Mouse (Mus musculus) layer of hippocampus, adult 11-12 months (tissue): ENCODE measurements around the gene Mark3.
A peak's percentile ranks its signal among the peaks of the same experiment; 100 is the strongest.

Experiments used
- DNase-seq: peaks from one replicate; pipeline ENCODE4 v3.0.0; 2022; ENCODE audit warnings: low spot score

Mark3 gene

DNA sequence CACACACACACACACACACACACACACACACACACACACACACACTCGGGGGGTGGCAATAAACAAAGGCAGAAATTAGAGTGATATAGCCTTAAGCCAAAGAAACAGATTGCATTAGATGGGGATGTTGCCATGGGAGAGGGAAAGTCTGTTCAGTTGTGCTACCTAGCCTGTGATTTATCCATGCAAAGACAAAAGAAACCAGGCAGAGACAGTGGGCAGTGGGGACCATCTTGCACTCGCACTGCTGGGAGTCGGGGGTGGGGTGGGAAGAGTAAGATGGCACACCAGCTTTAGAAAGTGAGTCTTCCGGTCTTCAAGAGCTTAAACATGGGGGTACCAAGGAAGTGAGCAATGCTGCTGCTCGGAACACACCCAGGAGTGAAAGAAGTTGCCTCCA is 14.0 kb upstream of the Mark3 start:
- no peak for DNase-seq

DNA sequence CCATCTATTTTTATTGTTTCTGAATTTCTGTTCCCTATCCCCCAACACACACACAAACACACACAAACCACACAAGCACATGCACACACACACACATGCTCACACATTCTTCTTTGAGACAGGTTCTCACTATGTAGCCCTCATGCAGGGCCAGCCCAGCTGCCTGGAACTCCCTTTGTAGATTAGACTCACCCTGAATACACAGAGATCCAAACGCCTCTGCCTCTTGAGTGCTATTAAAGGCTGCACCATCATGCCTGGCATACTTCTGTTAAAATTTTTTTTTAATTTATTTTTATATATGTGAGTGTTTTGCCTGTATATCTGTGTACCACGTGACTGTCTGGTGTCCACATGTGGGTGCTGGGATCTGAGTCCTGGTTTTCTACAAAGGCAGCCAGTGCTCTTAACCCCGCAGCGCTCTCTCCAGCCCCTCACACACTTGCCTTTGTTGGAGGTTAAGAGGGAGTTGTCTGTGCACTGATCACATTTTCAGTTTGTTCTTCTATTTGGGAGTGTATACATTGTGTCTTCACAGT is 12.0 kb upstream of the Mark3 start:
- no peak for DNase-seq

GRCm38 (mm10) chr12:111563076-111563629 is 11.2 kb upstream of the Mark3 start:
- no peak for DNase-seq

DNA sequence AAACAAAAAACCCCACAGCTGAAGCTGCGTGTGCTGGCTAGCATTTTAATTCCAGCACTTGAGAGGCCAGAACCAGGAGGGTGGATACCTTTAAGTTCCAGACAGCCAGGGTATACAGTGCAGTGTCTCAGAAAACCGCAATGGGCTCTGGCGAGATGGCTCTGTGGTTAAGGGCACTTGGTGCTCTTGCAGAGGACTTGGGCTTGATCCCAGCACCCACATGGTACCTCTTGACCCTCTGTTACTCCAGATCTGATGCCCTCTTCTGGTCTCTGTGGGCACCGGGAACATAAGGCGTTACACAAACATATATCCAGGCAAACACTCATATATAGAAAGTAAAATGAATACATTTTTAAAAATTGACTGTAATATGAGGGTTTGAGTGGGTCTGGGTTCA is 9.0 kb upstream of the Mark3 start:
- no peak for DNase-seq

DNA sequence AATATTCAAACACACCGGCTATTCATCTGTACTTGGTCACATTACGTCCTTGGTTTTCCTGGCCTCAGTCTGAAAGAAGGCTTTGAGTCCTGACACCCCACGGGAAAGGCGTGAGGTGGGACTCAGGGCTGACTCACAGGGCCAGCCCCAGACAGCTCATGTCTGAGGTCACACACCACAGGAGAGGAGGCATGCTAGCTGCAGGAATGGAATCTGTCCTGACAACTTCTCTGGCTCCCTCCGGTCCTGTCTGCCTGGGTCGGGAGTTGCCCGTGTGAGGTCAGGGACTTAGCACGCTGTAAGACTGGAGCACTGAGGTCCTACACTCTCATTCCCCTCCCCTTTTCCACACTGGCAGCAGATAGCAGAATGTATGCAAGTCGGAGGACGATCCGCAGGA is 5.5 kb upstream of the Mark3 start:
- DNase-seq: no peak

GRCm38 (mm10) chr12:111572406-111572805 is 1.9 kb upstream of the Mark3 start:
- no peak for DNase-seq

DNA sequence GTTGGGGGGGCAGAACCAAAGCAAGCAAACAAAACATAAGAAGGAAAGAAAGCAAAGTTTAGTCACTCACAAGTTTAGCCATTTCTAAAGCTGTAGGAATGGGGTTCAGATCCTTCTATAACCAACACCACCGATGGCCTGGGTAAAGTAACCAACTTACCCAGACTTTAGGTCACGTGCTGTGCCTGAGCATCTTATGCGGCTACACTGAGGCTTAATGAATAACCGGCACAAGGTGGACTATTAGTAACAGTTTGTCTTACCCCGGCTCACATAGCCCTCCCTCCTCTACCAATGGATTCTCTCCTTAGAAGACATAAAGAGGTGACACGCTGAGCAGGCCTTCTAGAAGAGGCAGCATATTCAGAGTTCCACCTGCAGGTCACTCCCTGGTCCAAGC is 1.0 kb upstream of the Mark3 start:
- no peak for DNase-seq

DNA sequence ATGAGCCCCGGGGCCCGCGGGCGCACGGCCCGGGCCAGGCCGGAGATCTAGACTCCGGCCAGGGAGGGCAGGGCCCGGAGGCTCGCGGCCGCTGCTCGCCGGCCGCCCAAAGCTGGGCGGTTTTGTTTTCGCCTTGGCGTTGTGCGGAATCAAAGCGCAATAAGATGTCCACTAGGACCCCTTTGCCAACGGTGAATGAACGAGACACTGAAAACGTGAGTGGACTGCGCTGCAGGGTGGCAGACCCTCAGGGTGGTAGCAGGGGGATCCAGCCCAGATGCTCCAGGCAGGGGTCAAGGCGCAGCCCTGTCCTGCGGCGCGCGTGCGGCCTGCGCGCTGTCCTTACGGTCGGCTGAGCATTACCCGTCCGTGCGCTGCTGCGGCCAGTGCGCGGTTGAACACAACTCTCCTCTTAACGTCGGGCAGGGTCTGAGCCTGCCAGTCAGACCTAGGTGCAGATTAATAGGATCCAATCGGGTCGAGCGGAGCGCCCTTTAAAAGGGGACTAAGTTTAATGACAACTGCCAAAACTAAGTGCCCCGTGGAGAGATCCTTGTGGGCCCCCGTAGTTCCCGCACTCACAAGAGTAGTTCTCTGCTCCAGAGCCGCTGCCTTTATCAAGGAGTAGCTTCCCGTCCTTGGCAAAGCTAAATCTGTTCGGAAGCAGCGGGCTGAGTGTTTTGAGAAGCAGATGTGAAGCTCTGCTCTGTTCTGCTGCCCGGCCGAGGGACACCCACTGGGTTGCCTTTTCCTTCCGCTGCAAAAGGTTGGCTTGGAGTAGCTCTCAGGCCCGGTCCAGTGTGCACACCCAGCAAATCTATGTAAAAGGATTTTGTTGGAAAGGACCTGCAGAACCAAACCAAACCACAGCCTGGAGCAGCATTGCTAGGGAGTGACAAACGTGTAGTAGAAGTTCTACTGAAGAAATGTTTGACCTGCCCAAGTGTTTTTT is 840 bp downstream of the Mark3 start:
- no peak for DNase-seq

DNA sequence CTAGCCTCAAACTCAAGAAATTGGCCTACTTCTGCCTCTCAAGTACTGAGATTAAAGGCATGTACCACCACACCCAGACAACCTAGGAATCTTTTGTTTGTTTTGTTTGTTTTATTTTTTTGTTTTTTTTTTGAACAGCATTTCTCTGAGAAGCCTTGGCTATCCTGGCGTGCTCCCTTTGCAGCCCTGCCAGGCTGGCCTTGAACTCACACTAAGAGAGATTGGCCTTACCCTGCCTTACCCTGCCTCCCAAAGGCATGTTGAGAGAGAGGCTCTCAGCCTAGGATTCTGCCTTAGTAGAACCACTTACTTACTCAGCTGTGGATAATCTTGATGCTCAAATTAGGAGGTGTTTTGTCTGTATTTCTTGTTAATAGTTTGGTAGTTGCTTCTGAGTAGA is 8.7 kb downstream of the Mark3 start:
- no peak for DNase-seq

GRCm38 (mm10) chr12:111584401-111584800 is 10.1 kb downstream of the Mark3 start:
- no peak for DNase-seq

DNA sequence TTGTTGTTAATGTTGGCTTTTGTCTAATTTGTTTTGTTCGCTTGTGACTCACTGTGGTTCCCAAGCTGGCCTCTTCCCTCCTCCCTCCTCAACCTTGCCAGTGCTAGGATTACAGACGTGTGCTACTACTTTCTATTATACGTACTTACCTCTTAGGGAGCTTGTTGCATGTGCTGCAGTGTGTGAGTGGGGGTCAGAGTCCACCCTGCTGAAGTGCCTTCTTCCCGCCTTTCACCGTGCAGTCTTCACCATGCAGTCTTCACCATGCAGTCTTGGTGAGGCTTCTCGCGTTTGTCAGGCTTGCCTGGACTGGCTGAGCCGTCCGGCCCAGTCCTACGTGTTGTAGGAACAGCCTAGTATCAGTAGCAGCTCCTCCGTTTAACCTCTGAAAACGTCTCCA is 12.9 kb downstream of the Mark3 start:
- DNase-seq: no peak

- DNase-seq: no peak
These were observed 18.2 kb downstream of the Mark3 start for GRCm38 (mm10) chr12:111592407-111593021.

GRCm38 (mm10) chr12:111593775-111594174 is 19.5 kb downstream of the Mark3 start:
- DNase-seq: no peak

GRCm38 (mm10) chr12:111597310-111597709 is 23.0 kb downstream of the Mark3 start:
- DNase-seq: no peak

DNA sequence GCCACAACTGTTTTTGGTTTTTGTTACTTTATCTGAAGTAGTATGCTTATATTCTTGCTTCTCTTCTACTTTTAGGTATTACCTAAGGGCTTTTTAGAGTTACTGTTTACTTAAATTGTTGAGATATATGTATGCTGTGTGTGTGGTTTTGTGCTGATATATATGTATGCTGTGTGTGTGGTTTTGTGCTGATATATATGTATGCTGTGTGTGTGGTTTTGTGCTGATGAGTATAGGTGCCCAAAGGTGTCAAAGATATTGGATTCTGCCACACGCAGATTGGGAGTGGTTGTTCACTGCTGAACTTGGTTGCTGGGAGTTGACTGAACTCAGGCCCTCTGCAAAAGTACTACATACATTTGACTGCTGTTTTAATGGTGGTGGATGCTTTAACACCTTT is 24.6 kb downstream of the Mark3 start:
- no peak for DNase-seq

- no peak for DNase-seq
These were observed 25.3 kb downstream of the Mark3 start for GRCm38 (mm10) chr12:111599640-111600039.

DNA sequence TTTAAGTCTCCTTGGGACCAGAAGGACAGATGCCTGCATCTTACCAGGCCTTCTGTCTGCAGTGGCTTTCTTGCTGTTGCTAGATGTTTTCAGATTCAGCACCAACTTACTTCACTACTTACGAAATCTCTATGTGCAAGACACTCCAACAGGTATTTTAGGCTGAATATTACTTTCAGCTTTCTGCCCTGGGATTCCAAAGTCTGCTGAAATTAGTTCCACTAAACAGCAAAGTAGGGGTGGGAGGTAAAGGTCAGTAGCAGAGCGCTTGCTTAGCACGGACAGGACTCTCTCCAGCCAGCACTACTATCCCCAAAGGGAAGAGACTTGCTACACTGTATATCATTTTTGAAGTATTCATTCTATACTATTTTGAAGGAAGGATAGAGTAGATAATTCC is 29.5 kb downstream of the Mark3 start:
- no peak for DNase-seq

GRCm38 (mm10) chr12:111605619-111606018 is 31.3 kb downstream of the Mark3 start:
- no peak for DNase-seq

DNA sequence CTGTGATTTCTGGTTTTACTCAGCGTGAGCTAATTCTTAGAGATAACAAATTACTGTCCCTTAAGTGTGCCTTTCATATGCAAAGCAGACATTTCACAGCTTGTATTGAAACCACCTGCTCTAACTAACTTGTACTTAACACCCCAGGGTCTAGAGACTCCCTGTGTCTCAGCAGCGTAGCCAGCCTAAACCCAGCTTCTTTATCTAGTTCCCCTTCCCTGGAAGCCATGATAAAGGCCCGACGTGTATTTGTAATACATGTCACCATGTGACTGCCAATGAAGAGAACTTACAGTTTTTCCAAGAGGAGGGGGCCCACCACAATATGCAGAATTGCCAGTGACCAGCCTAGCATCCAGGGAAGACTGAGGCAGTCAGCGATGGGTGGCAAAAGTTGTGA is 33.7 kb downstream of the Mark3 start:
- no peak for DNase-seq

GRCm38 (mm10) chr12:111614475-111615141 is 40.3 kb downstream of the Mark3 start:
- no peak for DNase-seq

- DNase-seq: no peak
These were observed 43.9 kb downstream of the Mark3 start for GRCm38 (mm10) chr12:111618266-111618665.

- peak; percentile 80 for DNase-seq
These were observed 73.8 kb downstream of the Mark3 start for GRCm38 (mm10) chr12:111648061-111648645.
